Mouse (Mus musculus) liver, embryonic 11.5 days (tissue): ENCODE data around the gene Eps15l1. TPM values are rescaled to one million over a fixed set of nuclear protein-coding genes. Genes with fewer than 3 reads are reported as not detected.

Experiments
- ATAC-seq: fragments of 200-750 bp; cut with Nextera tagmentation; replicated peaks from 2 replicates; pipeline ENCODE4 v1.8.0; 2017; ENCODE audit warnings: moderate number of reproducible peaks, mild to moderate bottlenecking, moderate TSS enrichment, moderate library complexity; ENCODE audit not compliant: low FRiP score
- DNase-seq: peaks from one replicate; pipeline ENCODE4 v3.0.0-alpha.2; 2017; ENCODE audit warnings: low spot score
- H3K27ac ChIP-seq: fragments of 300-500 bp; sonication (generic); 2 replicates; pipeline ENCODE4 v1.5.1; 2014; ENCODE audit warnings: mild to moderate bottlenecking, low read depth, low read length, control low read depth
- H3K27me3 ChIP-seq: fragments of 300-500 bp; sonication (generic); replicated peaks from 2 replicates; pipeline ENCODE4 v1.6.1; 2014; ENCODE audit warnings: low read length, mixed read lengths; ENCODE audit not compliant: control insufficient read depth, insufficient read depth
- H3K36me3 ChIP-seq: fragments of 300-500 bp; sonication (generic); 2 replicates; pipeline ENCODE4 v1.6.1; 2014; ENCODE audit warnings: mild to moderate bottlenecking, low read length, moderate library complexity, mixed read lengths; ENCODE audit not compliant: control insufficient read depth, insufficient read depth
- H3K4me1 ChIP-seq: fragments of 300-500 bp; sonication (generic); replicated peaks from 2 replicates; pipeline ENCODE4 v1.6.1; 2014; ENCODE audit warnings: low read length, mixed read lengths; ENCODE audit not compliant: control insufficient read depth, insufficient read depth
- H3K4me2 ChIP-seq: fragments of 300-500 bp; sonication (generic); 2 replicates; pipeline ENCODE4 v1.6.1; 2014; ENCODE audit warnings: mild to moderate bottlenecking, control low read depth, moderate library complexity
- H3K4me3 ChIP-seq: fragments of 300-500 bp; sonication (generic); 2 replicates; pipeline ENCODE4 v1.5.1; 2014; ENCODE audit warnings: low read depth, low read length, control low read depth
- H3K9ac ChIP-seq: fragments of 300-500 bp; sonication (generic); 2 replicates; pipeline ENCODE4 v1.6.1; 2014; ENCODE audit warnings: low read depth, low read length, control low read depth
- H3K9me3 ChIP-seq: fragments of 300-500 bp; sonication (generic); 2 replicates; pipeline ENCODE4 v1.6.1; 2016; ENCODE audit warnings: low read length, inconsistent platforms, mixed read lengths; ENCODE audit not compliant: control insufficient read depth
- WGBS: fragments of 180-500 bp; shearing (Covaris S2); extraction: QIAGEN DNeasy Blood & Tissue Kit; methylation state at CpG from one replicate; pipeline ENCODE4 v1.1.7; 2014; 5-methylcytosine and 5-hydroxymethylcytosine counted together
- polyA plus RNA-seq: library from polyadenylated mRNA; unstranded; fragments of >200 nt; fragmentation: Nextera tagmentation; extraction: Ambion mirVana; gene quantifications from 2 replicates; pipeline ENCODE4 v1.2.1, GENCODE M21; 2014

Gene Eps15l1
- polyA plus RNA-seq, 1 experiment from 2014 or later, result 45.8 TPM

DNA sequence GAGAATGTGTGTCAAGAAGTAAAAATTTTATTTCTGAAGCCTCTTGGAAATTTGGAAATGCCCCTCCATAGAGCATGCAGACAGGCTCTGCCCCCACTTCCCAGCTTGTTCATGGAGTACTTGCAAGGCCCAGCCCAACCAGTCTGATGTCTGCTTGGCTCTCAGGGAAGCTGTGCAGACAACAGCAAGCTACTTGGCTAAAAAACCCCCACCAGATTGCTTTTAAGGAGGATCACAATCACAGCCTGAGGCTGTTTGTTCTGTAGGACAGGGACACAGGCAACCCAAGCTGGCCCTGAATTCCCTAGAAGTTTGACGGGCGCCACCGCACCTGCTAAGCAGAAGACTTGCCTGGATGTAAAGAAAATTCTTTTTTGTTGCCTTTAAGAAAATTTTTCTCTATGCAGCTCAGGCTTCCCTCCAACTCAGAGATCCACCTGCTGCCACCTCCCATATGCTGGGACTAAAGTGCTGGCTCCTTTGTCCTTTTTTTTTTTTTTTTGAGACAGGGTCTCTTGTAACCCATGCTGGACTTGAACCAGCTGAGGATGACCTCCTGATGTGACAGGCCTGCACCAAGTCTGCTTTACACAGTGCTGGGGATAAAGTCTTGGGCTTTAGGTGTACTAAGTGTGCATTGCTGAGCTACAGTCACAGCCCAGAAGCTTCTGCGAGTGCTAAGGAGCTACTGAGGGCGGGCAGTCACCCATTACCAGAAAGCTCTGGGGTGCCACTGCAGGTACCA lies 78.5 kb downstream of the Eps15l1 start:
- H3K4me3 ChIP-seq, result no peak overlapping the region
- no peaks in the 10 kb centered on the region for H3K4me1 ChIP-seq
- no peaks in the 10 kb centered on the region for H3K9me3 ChIP-seq
- H3K4me2 ChIP-seq, result no peak overlapping the region
- ATAC-seq, result no peak
- H3K9ac ChIP-seq, result no peak overlapping the region
- DNase-seq, result no peak
- no peak overlapping the region for H3K27ac ChIP-seq
- WGBS, result 91% methylated on average over 5 of the region's 5 CpGs
- no peaks in the 10 kb centered on the region for H3K27me3 ChIP-seq
- H3K36me3 ChIP-seq, result peaks cover 20% of the 10 kb centered on the region; the same call in 1 of the 2 replicates

- Histone ChIP-seq H3K9me3 (no peaks in the 10 kb centered on the region), H3K27me3 (no peaks in the 10 kb centered on the region), H3K4me1 (no peaks in the 10 kb centered on the region), H3K9ac (no peak overlapping the region), H3K27ac (no peak overlapping the region), H3K36me3 (peaks cover 17% of the 10 kb centered on the region; the same call in 1 of the 2 replicates), H3K4me3 (no peak overlapping the region), H3K4me2 (no peak overlapping the region)
- ATAC-seq, result no peak
- no peak for DNase-seq
Observed at GRCm38 (mm10) chr8:72337034-72337433, 84.2 kb downstream of the Eps15l1 start.

DNA sequence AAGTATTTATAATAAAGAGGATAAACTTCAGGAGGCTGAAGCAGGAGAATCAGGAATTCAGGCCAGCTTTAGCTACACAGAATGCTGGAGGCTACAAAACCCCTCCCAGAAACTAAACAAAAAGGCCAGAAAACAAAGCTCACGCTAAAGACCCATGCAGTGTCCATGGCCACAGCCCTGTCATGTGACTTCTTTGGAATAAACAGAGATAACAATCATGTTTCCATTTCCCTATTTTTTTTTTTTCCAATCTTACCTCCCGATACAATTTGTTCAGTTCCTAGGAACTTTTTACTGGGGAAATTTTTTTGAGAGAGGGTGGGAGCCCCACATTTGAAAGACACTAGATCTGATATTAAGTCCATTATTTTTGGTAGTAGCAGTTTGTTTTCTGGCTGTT lies 85.0 kb downstream of the Eps15l1 start:
- Histone ChIP-seq H3K27me3 (no peaks in the 10 kb centered on the region), H3K4me1 (no peaks in the 10 kb centered on the region), H3K4me3 (no peak overlapping the region), H3K9me3 (no peaks in the 10 kb centered on the region), H3K36me3 (peaks cover 14% of the 10 kb centered on the region; the same call in 1 of the 2 replicates), H3K27ac (no peak overlapping the region), H3K4me2 (no peak overlapping the region), H3K9ac (no peak overlapping the region)
- DNase-seq (no peak), ATAC-seq (no peak)
- WGBS, result 69% methylated on average over 2 of the region's 2 CpGs

- no peaks in the 10 kb centered on the region for H3K27me3 ChIP-seq
- peaks cover 6% of the 10 kb centered on the region; the same call in 1 of the 2 replicates for H3K36me3 ChIP-seq
- no peak for ATAC-seq
- no peaks in the 10 kb centered on the region for H3K9me3 ChIP-seq
- DNase-seq, result no peak
- H3K9ac ChIP-seq, result no peak overlapping the region
- no peak overlapping the region for H3K4me3 ChIP-seq
- no peaks in the 10 kb centered on the region for H3K4me1 ChIP-seq
- 79% methylated on average over 4 of the region's 4 CpGs for WGBS
- no peak overlapping the region for H3K27ac ChIP-seq
- no peak overlapping the region for H3K4me2 ChIP-seq
Observed at GRCm38 (mm10) chr8:72334144-72334641, 87.1 kb downstream of the Eps15l1 start.

DNA sequence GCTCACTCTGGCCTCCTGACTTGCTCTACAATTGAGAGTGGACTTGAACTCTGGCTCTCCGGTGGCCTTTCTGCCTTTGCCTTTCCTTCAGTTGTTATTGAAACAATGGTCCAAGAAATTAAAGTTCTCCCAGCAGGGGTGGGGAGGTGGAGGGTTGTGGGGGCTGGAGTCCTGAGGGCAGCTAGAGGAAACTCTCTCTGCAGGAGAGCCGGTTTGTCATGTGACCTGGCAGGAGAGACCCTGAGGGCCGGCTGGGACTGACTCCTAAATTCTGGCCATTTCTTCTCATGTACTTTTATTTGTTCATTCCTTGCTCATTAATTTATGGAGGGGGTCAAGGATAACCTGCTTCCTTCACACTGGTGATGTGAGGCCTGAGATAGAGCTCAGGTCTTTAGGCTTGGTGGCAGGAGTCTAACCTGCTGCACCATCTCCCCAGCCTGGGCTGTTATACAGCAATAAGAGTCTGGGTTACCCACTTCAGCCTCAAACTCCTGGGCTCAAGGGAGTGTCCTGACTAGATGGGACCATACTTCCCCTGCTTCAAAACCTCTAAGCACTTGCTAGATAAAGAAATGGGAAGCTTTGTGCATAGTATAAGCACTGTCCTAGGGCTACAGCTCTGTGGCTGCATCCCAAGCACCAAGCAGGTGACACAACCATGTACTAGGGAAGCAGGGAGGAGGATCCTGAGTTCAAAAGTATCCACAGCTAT lies 87.7 kb downstream of the Eps15l1 start:
- ATAC-seq (no peak), DNase-seq (no peak)
- Histone ChIP-seq H3K9ac (no peak overlapping the region; the same call in 1 of the 2 replicates), H3K9me3 (no peaks in the 10 kb centered on the region), H3K27me3 (no peaks in the 10 kb centered on the region), H3K4me3 (no peak overlapping the region), H3K36me3 (peaks cover 2% of the 10 kb centered on the region; the same call in 1 of the 2 replicates), H3K4me1 (no peaks in the 10 kb centered on the region), H3K27ac (no peak overlapping the region), H3K4me2 (no peak overlapping the region)
- WGBS, result 52% methylated on average over 3 of the region's 3 CpGs

- Histone ChIP-seq H3K4me3 (no peak overlapping the region), H3K9me3 (no peaks in the 10 kb centered on the region), H3K27ac (no peak overlapping the region), H3K36me3 (peaks cover 2% of the 10 kb centered on the region; the same call in 1 of the 2 replicates), H3K27me3 (no peaks in the 10 kb centered on the region), H3K9ac (no peak overlapping the region), H3K4me1 (no peaks in the 10 kb centered on the region), H3K4me2 (no peak overlapping the region)
- 84% methylated on average over 4 of the region's 4 CpGs for WGBS
- DNase-seq (no peak), ATAC-seq (no peak)
Observed at GRCm38 (mm10) chr8:72331631-72332030, 89.6 kb downstream of the Eps15l1 start.

GRCm38 (mm10) chr8:72330806-72331516 lies 90.3 kb downstream of the Eps15l1 start:
- H3K36me3 ChIP-seq, result peaks cover 2% of the 10 kb centered on the region; the same call in 1 of the 2 replicates
- 66% methylated on average over 6 of the region's 6 CpGs for WGBS
- H3K27ac ChIP-seq, result no peak overlapping the region
- H3K9me3 ChIP-seq, result no peaks in the 10 kb centered on the region
- H3K27me3 ChIP-seq, result no peaks in the 10 kb centered on the region
- H3K9ac ChIP-seq, result no peak overlapping the region
- H3K4me1 ChIP-seq, result no peaks in the 10 kb centered on the region
- ATAC-seq (no peak), DNase-seq (no peak)
- no peak overlapping the region for H3K4me2 ChIP-seq
- H3K4me3 ChIP-seq, result no peak overlapping the region

- ATAC-seq, result no peak
- H3K9me3 ChIP-seq, result no peaks in the 10 kb centered on the region
- no peaks in the 10 kb centered on the region for H3K4me1 ChIP-seq
- H3K4me3 ChIP-seq, result no peak overlapping the region
- H3K4me2 ChIP-seq, result no peak overlapping the region
- DNase-seq, result no peak
- H3K27me3 ChIP-seq, result no peaks in the 10 kb centered on the region
- no peak overlapping the region for H3K9ac ChIP-seq
- no peak overlapping the region for H3K27ac ChIP-seq
- H3K36me3 ChIP-seq, result no peaks in the 10 kb centered on the region
- 67% methylated on average over 3 of the region's 3 CpGs for WGBS
Observed at GRCm38 (mm10) chr8:72329116-72329515, 92.1 kb downstream of the Eps15l1 start.
